Mouse (Mus musculus): ENCODE data around the gene Zfp91.

Gene Zfp91

GRCm38 (mm10) chr19:12792374-12792773 is 3.6 kb downstream of the Zfp91 start:
- no peak for DNase-seq

GRCm38 (mm10) chr19:12787721-12788120 is 8.2 kb downstream of the Zfp91 start:
- DNase-seq = no peak

GRCm38 (mm10) chr19:12786803-12787395 is 9.0 kb downstream of the Zfp91 start:
- no peak for DNase-seq

DNA sequence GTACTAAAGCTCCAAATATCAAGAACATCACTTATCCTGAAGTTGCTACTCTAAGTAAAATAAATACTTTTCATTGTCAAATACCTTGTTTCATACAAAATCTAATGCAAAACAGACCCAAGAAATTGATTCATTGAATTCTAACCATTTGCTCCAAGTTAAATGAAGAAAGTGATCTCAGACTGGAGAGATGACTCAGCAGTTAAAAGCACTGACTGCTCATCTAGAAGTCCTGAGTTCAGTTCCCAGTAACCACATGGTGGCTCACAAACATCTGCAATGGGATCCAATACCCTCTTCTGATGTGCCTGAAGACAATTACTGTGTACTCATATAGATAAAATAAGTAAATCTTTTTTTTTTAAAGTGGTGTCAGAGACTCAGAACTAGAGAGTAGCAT is 15.5 kb downstream of the Zfp91 start:
- DNase-seq = no peak

GRCm38 (mm10) chr19:12770888-12771287 is 25.0 kb downstream of the Zfp91 start:
- no peak for DNase-seq

- DNase-seq = no peak
These were observed 30.6 kb downstream of the Zfp91 start, which contains the start of gene Cntf for GRCm38 (mm10) chr19:12765308-12765707. Gene Cntf (minus strand): TSS chr19:12765632.

DNA sequence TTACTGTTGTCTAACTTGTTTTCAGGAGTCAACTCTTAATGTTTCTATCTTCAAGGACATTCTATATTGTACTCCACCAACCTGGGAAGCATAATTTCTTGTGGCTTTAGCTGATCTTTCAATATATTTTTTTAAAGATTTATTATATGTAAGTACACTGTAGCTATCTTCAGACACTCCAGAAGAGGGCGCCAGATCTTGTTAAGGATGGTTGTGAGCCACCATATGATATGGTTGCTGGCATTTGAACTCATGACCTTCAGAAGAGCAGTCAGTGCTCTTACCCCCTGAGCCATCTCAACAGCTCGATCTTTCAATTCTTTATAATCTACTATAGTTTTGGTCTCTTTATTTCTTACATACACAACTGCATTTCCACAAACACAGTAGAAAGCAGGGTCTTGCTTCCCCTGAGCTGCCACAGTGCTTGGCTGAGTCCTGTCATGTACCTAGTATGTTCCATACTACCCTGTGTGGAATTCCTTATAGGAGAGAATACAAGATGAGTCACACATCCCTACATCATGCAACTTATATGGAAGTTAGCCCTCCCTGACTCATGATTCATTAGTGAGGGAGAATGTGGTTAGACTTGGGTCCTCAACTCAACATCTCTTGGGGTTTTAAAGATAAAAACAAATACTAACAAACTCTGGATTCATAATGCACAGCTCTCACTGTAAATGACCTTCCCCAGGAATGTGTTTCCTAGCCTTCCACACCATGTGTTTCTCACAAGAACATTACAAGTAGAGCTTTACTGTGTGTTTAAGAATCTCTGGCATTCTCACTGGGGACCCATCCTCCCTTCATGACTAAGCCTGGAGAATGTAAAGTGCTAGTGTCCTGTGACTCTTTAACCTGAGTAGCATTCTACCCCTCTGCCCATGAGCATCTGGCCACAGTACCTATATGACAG is 33.5 kb downstream of the Zfp91 start:
- DNase-seq = peak in 1 of 2 experiments; percentile 30

DNA sequence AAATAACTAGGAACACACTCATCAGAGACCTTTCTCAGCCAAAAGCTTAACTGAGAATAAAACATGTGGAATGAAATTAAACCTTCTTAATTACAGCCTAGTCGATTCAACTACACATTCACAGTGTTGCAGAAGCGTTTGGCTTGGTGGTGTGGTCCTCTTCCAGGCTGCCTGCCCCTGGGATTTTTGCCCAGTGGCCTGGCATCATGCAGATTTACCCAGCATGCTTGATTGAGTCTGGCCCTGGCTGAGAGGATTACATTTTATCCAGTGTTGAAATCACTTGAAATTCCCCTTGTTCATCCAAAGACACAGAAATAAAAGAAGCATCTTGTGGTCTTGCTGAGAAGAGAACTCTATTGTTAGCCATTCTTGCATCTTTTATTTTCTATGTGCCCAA is 36.3 kb downstream of the Zfp91 start:
- peak; percentile 47 to 66 for DNase-seq

- DNase-seq = no peak
These were observed 36.9 kb downstream of the Zfp91 start for GRCm38 (mm10) chr19:12758936-12759478.

DNA sequence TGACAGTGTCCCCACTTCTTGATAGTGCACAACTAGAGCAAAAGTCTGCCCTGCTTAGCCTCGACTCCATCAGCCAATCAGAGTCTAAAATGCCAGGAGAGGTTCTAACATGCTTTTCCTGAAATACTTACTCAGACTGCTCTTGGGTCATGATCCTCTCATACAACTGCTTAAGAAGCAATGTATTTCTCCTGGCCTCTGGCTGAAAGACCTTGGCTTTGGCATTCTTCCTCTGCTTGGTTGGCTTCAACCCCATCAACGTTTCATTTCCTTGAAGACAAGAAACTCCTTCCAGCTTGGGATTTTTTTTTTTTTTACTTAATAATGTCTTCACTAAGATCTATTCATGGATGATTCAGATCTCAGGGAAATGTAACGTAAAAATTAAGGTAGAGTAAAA is 39.6 kb downstream of the Zfp91 start:
- DNase-seq = no peak

- DNase-seq = no peak
These were observed 64.0 kb downstream of the Zfp91 start for GRCm38 (mm10) chr19:12731950-12732349.

GRCm38 (mm10) chr19:12731036-12731435 is 64.9 kb downstream of the Zfp91 start:
- no peak for DNase-seq

GRCm38 (mm10) chr19:12725851-12726250 is 70.1 kb downstream of the Zfp91 start:
- no peak for DNase-seq

- peak; percentile 69 to 71 for DNase-seq
These were observed 73.6 kb downstream of the Zfp91 start for GRCm38 (mm10) chr19:12722308-12722707.

DNA sequence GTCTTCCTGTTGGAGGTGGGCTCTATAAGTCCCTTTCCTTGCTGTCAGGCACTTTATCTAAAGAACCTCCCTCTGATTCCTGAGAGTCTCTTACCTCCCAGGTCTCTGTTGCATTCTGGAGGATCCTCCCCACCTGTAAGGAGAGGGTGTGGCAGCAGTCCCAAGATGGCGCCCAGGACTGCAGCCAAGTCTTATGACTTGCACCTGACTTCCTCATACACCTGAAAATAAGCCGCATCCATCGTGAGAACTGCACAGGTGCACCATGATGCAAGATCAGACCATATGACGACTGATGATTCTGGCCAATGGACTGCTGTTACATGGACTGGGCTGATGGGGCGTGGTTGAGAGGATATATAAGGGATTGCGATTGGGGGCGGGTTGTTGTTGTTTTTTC is 74.3 kb downstream of the Zfp91 start:
- DNase-seq = peak in 1 of 2 experiments; percentile 42

DNA sequence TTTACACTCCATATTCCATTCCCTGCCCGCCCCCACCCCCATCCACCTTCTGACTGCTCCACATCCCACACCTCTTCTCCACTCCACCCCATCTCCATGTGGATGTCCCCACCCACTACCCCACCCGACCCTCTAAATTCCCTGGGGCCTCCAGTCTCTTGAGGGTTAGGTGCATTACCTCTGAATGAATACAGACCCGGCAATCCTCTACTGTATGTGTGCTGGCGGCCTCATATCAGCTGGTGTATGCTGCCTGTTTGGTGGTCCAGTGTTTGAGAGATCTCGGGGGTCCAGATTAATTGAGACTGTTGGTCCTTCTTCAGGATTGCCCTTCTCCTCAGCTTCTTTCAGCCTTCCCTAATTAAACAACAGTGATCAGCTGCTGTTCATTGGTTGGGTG is 75.0 kb downstream of the Zfp91 start:
- DNase-seq = peak in 1 of 2 experiments; percentile 39

GRCm38 (mm10) chr19:12720463-12720862 is 75.5 kb downstream of the Zfp91 start:
- DNase-seq = peak in 1 of 2 experiments; percentile 55

GRCm38 (mm10) chr19:12719189-12719588 is 76.7 kb downstream of the Zfp91 start:
- DNase-seq = no peak

Data from kidney, postnatal 25 days (tissue).